Mouse (Mus musculus): ENCODE results near the gene Tas1r2. TPM values are rescaled to one million over a fixed set of nuclear protein-coding genes. Genes with fewer than 3 reads are reported as not detected.

The Tas1r2 gene
- polyA plus RNA-seq, 1 experiment from 2014 or later = not detected

DNA sequence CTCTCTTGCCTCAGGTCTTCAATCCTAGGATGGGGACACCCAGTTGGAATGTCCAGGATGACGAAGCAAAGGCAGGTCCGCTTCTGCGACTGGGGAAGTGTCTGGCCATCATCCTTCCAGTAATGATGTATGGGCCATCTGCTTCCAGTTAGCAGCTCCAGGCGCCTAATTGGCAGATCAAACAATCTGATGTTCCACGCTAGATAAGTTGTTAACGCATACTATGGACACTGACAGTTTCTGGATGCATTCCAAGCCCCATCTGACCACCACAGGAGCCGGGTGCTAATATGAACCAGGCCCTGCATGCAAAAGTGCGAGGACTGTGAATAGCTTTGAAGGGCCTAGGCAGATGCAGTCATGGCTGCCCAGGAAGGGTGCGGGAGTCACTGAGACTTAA is 22.4 kb downstream of the Tas1r2 start:
- no peak for DNase-seq (ENCODE audit: low spot score)
- H3K4me1 ChIP-seq (replicated peaks; ENCODE audit: control insufficient read depth, insufficient read depth, low read length) = no peaks in the 10 kb centered on the region
- no peak for ATAC-seq (replicated peaks; ENCODE audit: low FRiP score)
- H3K27ac ChIP-seq (ENCODE audit: low read depth, low read length) = no peak overlapping the region
- no peak overlapping the region for H3K9ac ChIP-seq (ENCODE audit: low read length)
- peaks cover 7% of the 10 kb centered on the region; the same call in 1 of the 2 replicates for H3K9me3 ChIP-seq (ENCODE audit: control insufficient read depth, low read length)
- no peak overlapping the region for H3K4me2 ChIP-seq (ENCODE audit: low read depth, low read length, severe bottlenecking)
- no peaks in the 10 kb centered on the region for H3K36me3 ChIP-seq (ENCODE audit: control insufficient read depth, insufficient read depth, low read length)
- 69% methylated on average over 9 of the region's 9 CpGs for WGBS
- H3K4me3 ChIP-seq (ENCODE audit: low read depth, low read length) = no peak overlapping the region
- no peaks in the 10 kb centered on the region for H3K27me3 ChIP-seq (ENCODE audit: control insufficient read depth, insufficient read depth, low read length)

DNA sequence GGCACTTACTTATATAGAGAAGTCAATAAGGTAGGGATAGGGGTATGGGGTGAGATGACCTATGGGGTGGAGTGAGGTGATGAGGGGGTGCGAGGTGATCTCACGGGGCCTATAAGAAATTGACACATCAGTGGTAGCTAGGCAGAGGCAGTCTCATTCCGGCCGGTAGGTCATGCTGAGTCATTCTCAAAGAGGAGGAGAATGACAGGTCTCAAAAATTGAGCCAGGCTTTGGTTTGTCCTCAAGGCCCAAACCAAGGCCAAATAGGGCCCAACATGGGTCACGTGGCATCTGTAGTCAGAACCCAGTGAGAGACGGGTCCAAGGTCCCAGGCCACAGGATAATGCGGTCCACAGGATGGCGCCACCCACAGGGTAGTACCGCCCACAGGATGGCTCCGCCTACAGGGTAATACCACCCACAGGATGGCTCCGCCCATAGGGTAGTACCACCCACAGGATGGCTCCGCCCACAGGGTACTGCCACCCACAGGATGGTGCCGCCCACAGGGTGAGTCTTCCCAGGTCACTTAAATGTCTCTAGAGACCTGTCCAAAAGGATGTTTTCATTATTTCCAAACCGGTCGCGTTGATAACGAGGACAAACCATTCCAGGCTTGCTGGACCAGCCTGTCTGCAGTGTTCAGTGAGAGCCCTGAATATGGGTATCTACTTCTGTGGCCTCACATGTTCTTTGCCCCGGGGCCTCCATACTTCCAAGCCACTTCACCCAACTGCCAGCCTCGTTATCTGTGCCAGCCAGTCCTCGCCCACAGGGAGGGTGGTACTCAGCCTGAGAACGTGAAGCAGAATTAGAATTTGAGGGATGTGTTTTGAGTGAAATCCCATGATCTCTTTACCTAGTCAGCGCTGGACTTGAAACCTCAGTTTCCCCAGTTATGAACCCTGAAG is 30.6 kb downstream of the Tas1r2 start:
- ATAC-seq (replicated peaks; ENCODE audit: low FRiP score) = no peak
- Histone ChIP-seq H3K9me3 (ENCODE audit: control insufficient read depth, low read length) (peaks cover 5% of the 10 kb centered on the region), H3K4me1 (replicated peaks; ENCODE audit: control insufficient read depth, insufficient read depth, low read length) (no peaks in the 10 kb centered on the region), H3K27me3 (ENCODE audit: control insufficient read depth, insufficient read depth, low read length) (peaks cover 3% of the 10 kb centered on the region; the same call in 1 of the 2 replicates), H3K9ac (ENCODE audit: low read length) (no peak overlapping the region), H3K4me3 (ENCODE audit: low read depth, low read length) (no peak overlapping the region), H3K4me2 (ENCODE audit: low read depth, low read length, severe bottlenecking) (no peak overlapping the region), H3K36me3 (ENCODE audit: control insufficient read depth, insufficient read depth, low read length) (no peaks in the 10 kb centered on the region), H3K27ac (ENCODE audit: low read depth, low read length) (no peak overlapping the region)
- DNase-seq (ENCODE audit: low spot score) = no peak
- 77% methylated on average over 22 of the region's 22 CpGs for WGBS

DNA sequence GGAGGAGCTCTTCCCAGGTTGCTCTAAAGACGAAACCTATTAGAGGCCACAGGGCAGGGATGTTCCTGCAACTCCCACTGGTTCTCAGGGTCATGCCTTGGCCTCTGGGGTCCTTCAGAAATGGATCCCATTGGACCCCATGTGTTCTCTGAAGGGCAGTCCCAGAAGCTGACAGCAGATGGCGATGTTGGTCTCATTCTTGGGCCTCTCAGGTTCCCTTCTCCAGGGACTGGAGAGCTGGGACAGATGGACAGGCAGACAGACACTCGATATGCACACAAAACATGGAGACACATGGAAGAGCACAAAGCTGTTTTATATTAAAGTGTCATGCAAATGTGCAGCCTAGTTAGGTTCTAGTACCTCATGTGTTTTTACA is 31.3 kb downstream of the Tas1r2 start:
- no peaks in the 10 kb centered on the region; the same call in none of the 2 replicates for H3K9me3 ChIP-seq (ENCODE audit: control insufficient read depth, low read length)
- DNase-seq (ENCODE audit: low spot score) = peak; percentile 87
- H3K4me1 ChIP-seq (replicated peaks; ENCODE audit: control insufficient read depth, insufficient read depth, low read length) = no peaks in the 10 kb centered on the region
- ATAC-seq (replicated peaks; ENCODE audit: low FRiP score) = no peak
- peaks cover 3% of the 10 kb centered on the region; the same call in 1 of the 2 replicates for H3K27me3 ChIP-seq (ENCODE audit: control insufficient read depth, insufficient read depth, low read length)
- WGBS = 19% methylated on average over 3 of the region's 3 CpGs
- H3K36me3 ChIP-seq (ENCODE audit: control insufficient read depth, insufficient read depth, low read length) = no peaks in the 10 kb centered on the region
- H3K27ac ChIP-seq (ENCODE audit: low read depth, low read length) = no peak overlapping the region
- H3K4me3 ChIP-seq (ENCODE audit: low read depth, low read length) = no peak overlapping the region
- H3K4me2 ChIP-seq (ENCODE audit: low read depth, low read length, severe bottlenecking) = no peak overlapping the region
- H3K9ac ChIP-seq (ENCODE audit: low read length) = no peak overlapping the region

- H3K9me3 ChIP-seq (ENCODE audit: control insufficient read depth, low read length) = no peaks in the 10 kb centered on the region
- H3K4me3 ChIP-seq (ENCODE audit: low read depth, low read length) = no peak overlapping the region
- H3K27me3 ChIP-seq (ENCODE audit: control insufficient read depth, insufficient read depth, low read length) = peaks cover 5% of the 10 kb centered on the region; the same call in 1 of the 2 replicates
- ATAC-seq (replicated peaks; ENCODE audit: low FRiP score) (no peak), DNase-seq (ENCODE audit: low spot score) (no peak)
- no peak overlapping the region for H3K9ac ChIP-seq (ENCODE audit: low read length)
- H3K36me3 ChIP-seq (ENCODE audit: control insufficient read depth, insufficient read depth, low read length) = no peaks in the 10 kb centered on the region
- no peak overlapping the region for H3K4me2 ChIP-seq (ENCODE audit: low read depth, low read length, severe bottlenecking)
- H3K4me1 ChIP-seq (replicated peaks; ENCODE audit: control insufficient read depth, insufficient read depth, low read length) = no peaks in the 10 kb centered on the region
- 62% methylated on average over 9 of the region's 9 CpGs for WGBS
- no peak overlapping the region for H3K27ac ChIP-seq (ENCODE audit: low read depth, low read length)
Measured at GRCm38 (mm10) chr4:139688058-139688457, 34.7 kb downstream of the Tas1r2 start.

DNA sequence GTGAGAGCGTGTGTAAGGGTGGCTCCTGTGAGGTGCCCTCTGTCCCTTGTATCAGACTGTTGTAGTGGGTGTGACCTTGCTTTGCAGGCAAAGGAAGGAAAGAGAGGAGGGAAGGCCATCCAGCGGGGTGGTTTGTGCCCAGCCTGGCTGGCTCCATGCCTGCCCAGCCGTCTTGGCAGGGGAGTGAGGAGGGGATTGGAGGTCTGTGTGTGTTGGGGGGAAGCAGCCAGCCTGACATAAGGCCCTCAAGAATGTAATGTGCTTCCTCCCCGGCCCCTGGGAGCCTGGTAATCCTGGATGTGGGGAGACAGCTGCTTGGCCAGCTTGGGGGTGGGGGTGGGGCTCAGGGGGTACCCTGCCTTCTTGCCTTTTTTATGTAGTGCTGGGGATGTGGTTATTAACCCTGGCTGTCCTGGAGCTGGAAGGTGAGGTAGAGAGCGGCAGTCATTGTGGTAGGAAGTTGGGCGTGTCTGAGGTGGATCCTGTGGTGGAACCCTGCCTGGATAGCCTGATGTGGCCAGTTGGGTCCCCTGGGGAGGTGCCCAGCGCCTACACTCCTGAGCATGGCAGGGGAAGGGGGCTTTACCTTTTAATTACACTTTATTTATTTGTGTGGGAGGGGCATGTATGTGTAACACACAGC is 36.4 kb downstream of the Tas1r2 start:
- Histone ChIP-seq H3K4me3 (ENCODE audit: low read depth, low read length) (no peak overlapping the region), H3K4me1 (replicated peaks; ENCODE audit: control insufficient read depth, insufficient read depth, low read length) (no peaks in the 10 kb centered on the region), H3K36me3 (ENCODE audit: control insufficient read depth, insufficient read depth, low read length) (no peaks in the 10 kb centered on the region), H3K27ac (ENCODE audit: low read depth, low read length) (no peak overlapping the region), H3K4me2 (ENCODE audit: low read depth, low read length, severe bottlenecking) (no peak overlapping the region), H3K27me3 (ENCODE audit: control insufficient read depth, insufficient read depth, low read length) (peaks cover 5% of the 10 kb centered on the region; the same call in 1 of the 2 replicates), H3K9me3 (ENCODE audit: control insufficient read depth, low read length) (no peaks in the 10 kb centered on the region), H3K9ac (ENCODE audit: low read length) (no peak overlapping the region)
- 38% methylated on average over 7 of the region's 7 CpGs for WGBS
- no peak for DNase-seq (ENCODE audit: low spot score)
- ATAC-seq (replicated peaks; ENCODE audit: low FRiP score) = no peak

- no peak overlapping the region for H3K27ac ChIP-seq (ENCODE audit: low read depth, low read length)
- H3K4me2 ChIP-seq (ENCODE audit: low read depth, low read length, severe bottlenecking) = no peak overlapping the region
- ATAC-seq (replicated peaks; ENCODE audit: low FRiP score) (no peak), DNase-seq (ENCODE audit: low spot score) (no peak)
- H3K9ac ChIP-seq (ENCODE audit: low read length) = no peak overlapping the region
- WGBS = 19% methylated on average over 5 of the region's 5 CpGs
- H3K9me3 ChIP-seq (ENCODE audit: control insufficient read depth, low read length) = no peaks in the 10 kb centered on the region
- no peak overlapping the region for H3K4me3 ChIP-seq (ENCODE audit: low read depth, low read length)
- H3K4me1 ChIP-seq (replicated peaks; ENCODE audit: control insufficient read depth, insufficient read depth, low read length) = peaks cover 5% of the 10 kb centered on the region; the same call in 1 of the 2 replicates
- peaks cover 2% of the 10 kb centered on the region; the same call in 1 of the 2 replicates for H3K27me3 ChIP-seq (ENCODE audit: control insufficient read depth, insufficient read depth, low read length)
- no peaks in the 10 kb centered on the region for H3K36me3 ChIP-seq (ENCODE audit: control insufficient read depth, insufficient read depth, low read length)
Measured at GRCm38 (mm10) chr4:139693315-139693714, 40.0 kb downstream of the Tas1r2 start.

DNA sequence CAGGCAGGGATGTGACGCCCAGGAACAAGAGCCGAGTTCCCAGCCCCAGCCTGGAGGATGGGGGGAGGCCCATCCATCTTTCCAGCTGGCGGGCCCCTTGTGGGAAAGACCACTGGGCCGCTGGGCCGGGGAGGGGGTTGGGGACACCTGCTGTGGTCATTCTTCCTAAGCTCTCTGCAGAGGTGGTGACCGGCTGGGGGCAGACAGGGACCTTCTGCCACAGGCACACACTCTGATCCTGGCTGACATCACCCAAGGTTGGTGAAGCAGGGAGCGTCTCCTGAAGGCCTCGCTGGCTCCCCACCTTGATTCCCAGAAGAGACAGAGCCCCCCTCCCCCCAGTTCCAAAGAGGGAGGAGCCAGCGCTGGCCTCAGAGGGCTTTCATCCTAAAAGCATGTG is 44.4 kb downstream of the Tas1r2 start:
- ATAC-seq (replicated peaks; ENCODE audit: low FRiP score) (no peak), DNase-seq (ENCODE audit: low spot score) (no peak)
- Histone ChIP-seq H3K4me1 (replicated peaks; ENCODE audit: control insufficient read depth, insufficient read depth, low read length) (peaks cover 5% of the 10 kb centered on the region; the same call in 1 of the 2 replicates), H3K27me3 (ENCODE audit: control insufficient read depth, insufficient read depth, low read length) (0 out of 2 replicates have a peak, but pooled peaks cover 2% of the 10 kb centered on the region), H3K36me3 (ENCODE audit: control insufficient read depth, insufficient read depth, low read length) (no peaks in the 10 kb centered on the region), H3K4me2 (ENCODE audit: low read depth, low read length, severe bottlenecking) (no peak overlapping the region; the same call in 1 of the 2 replicates), H3K27ac (ENCODE audit: low read depth, low read length) (no peak overlapping the region), H3K9me3 (ENCODE audit: control insufficient read depth, low read length) (no peaks in the 10 kb centered on the region), H3K4me3 (ENCODE audit: low read depth, low read length) (no peak overlapping the region), H3K9ac (ENCODE audit: low read length) (no peak overlapping the region)
- 3% methylated on average over 9 of the region's 9 CpGs for WGBS

GRCm38 (mm10) chr4:139698602-139699001 is 45.3 kb downstream of the Tas1r2 start:
- H3K36me3 ChIP-seq (ENCODE audit: control insufficient read depth, insufficient read depth, low read length) = no peaks in the 10 kb centered on the region

More at GRCm38 (mm10) chr4:139698602-139699001, 45.3 kb downstream of the Tas1r2 start:
- ATAC-seq (replicated peaks; ENCODE audit: low FRiP score) = no peak
- H3K4me1 ChIP-seq (replicated peaks; ENCODE audit: control insufficient read depth, insufficient read depth, low read length) = peaks cover 5% of the 10 kb centered on the region; the same call in 1 of the 2 replicates
- no peak overlapping the region for H3K4me3 ChIP-seq (ENCODE audit: low read depth, low read length)
- DNase-seq (ENCODE audit: low spot score) = no peak
- H3K9ac ChIP-seq (ENCODE audit: low read length) = no peak overlapping the region
- H3K27me3 ChIP-seq (ENCODE audit: control insufficient read depth, insufficient read depth, low read length) = no peaks in the 10 kb centered on the region
- WGBS = 75% methylated on average over 8 of the region's 8 CpGs
- H3K9me3 ChIP-seq (ENCODE audit: control insufficient read depth, low read length) = no peaks in the 10 kb centered on the region
- no peak overlapping the region for H3K27ac ChIP-seq (ENCODE audit: low read depth, low read length)
- H3K4me2 ChIP-seq (ENCODE audit: low read depth, low read length, severe bottlenecking) = no peak overlapping the region
